Mouse (Mus musculus) kidney, adult 2 months (tissue): ENCODE results near the gene Ccdc6. TPM values are rescaled to one million over a fixed set of nuclear protein-coding genes. Genes with fewer than 3 reads are reported as not detected.
A peak's percentile ranks its signal among the peaks of the same experiment; 100 is the strongest.

Experiments
- DNase-seq: peaks from one replicate; pipeline ENCODE4 v3.0.0; 2021
- H3K27ac ChIP-seq: fragments of 200-500 bp; 2 replicates; pipeline ENCODE4 v1.5.1; 2012; ENCODE audit warnings: low read depth, low read length, control low read depth, inconsistent platforms; ENCODE audit not compliant: insufficient read depth
- H3K27me3 ChIP-seq: fragments of 200-500 bp; replicated peaks from 2 replicates; pipeline ENCODE4 v1.6.1; 2012; ENCODE audit warnings: mild to moderate bottlenecking, moderate library complexity, low read length, inconsistent platforms; ENCODE audit not compliant: control insufficient read depth, insufficient read depth
- H3K36me3 ChIP-seq: fragments of 200-500 bp; 2 replicates; pipeline ENCODE4 v1.6.1; 2012; ENCODE audit warnings: mild to moderate bottlenecking, moderate library complexity, low read length, inconsistent platforms; ENCODE audit not compliant: control insufficient read depth, insufficient read depth
- H3K4me1 ChIP-seq: fragments of 200-500 bp; 2 replicates; pipeline ENCODE4 v1.6.1; 2011; ENCODE audit warnings: low read length; ENCODE audit not compliant: control insufficient read depth, insufficient read depth
- H3K4me3 ChIP-seq: fragments of 200-500 bp; 2 replicates; pipeline ENCODE4 v1.5.1; 2011; ENCODE audit warnings: mild to moderate bottlenecking, low read depth, low read length, control low read depth; ENCODE audit not compliant: insufficient read depth
- CTCF ChIP-seq: fragments of 200-500 bp; conservative IDR thresholded peaks from 2 replicates; pipeline ENCODE4 v1.5.1; 2011; ENCODE audit warnings: low read depth, mild to moderate bottlenecking, control low read depth, low read length, moderate library complexity, mixed read lengths; ENCODE audit not compliant: insufficient read depth, insufficient read length
- POLR2A ChIP-seq: fragments of 200-500 bp; IDR thresholded peaks from one replicate; pipeline ENCODE4 v1.6.1; 2011; ENCODE audit warnings: low read depth, low read length, control low read depth
- WGBS: fragments of 180-500 bp; shearing (Covaris S2); methylation state at CpG from one replicate; pipeline ENCODE4 v1.1.7; 2018; 5-methylcytosine and 5-hydroxymethylcytosine counted together
- polyA plus RNA-seq: library from polyadenylated mRNA; depleted of rRNA; stranded (reverse); fragments of >200 nt; gene quantifications from 2 replicates; pipeline ENCODE4 v1.2.3, GENCODE M21; 2012

Gene Ccdc6
- polyA plus RNA-seq, 1 experiment = 37.0 TPM

- no peak overlapping the region for H3K4me3 ChIP-seq
- DNase-seq = no peak
- H3K27me3 ChIP-seq = no peaks in the 10 kb centered on the region
- WGBS = 80% methylated on average over 6 of the region's 6 CpGs
- no peak for TF ChIP-seq POLR2A
- no peak for TF ChIP-seq CTCF
- no peaks in the 10 kb centered on the region for H3K36me3 ChIP-seq
- no peak overlapping the region for H3K27ac ChIP-seq
- H3K4me1 ChIP-seq = peaks cover 13% of the 10 kb centered on the region
Measured at GRCm38 (mm10) chr10:70063881-70064555, 32.9 kb upstream of the Ccdc6 start.

GRCm38 (mm10) chr10:70065191-70065590 is 31.7 kb upstream of the Ccdc6 start:
- no peaks in the 10 kb centered on the region for H3K36me3 ChIP-seq
- TF ChIP-seq CTCF = no peak
- TF ChIP-seq POLR2A = no peak
- no peak for DNase-seq
- H3K4me1 ChIP-seq = peaks cover 10% of the 10 kb centered on the region
- H3K4me3 ChIP-seq = no peak overlapping the region
- no peak overlapping the region for H3K27ac ChIP-seq
- WGBS = 75% methylated on average over 3 of the region's 3 CpGs
- H3K27me3 ChIP-seq = no peaks in the 10 kb centered on the region

GRCm38 (mm10) chr10:70066497-70067168 is 30.3 kb upstream of the Ccdc6 start:
- Histone ChIP-seq H3K36me3 (no peaks in the 10 kb centered on the region), H3K4me3 (no peak overlapping the region), H3K4me1 (peaks cover 9% of the 10 kb centered on the region), H3K27me3 (no peaks in the 10 kb centered on the region), H3K27ac (no peak overlapping the region)
- 74% methylated on average over 8 of the region's 8 CpGs for WGBS
- TF ChIP-seq CTCF (no peak), POLR2A (no peak)
- DNase-seq = no peak

GRCm38 (mm10) chr10:70067169-70068115 is 29.5 kb upstream of the Ccdc6 start:
- no peaks in the 10 kb centered on the region for H3K36me3 ChIP-seq
- H3K4me1 ChIP-seq = peaks cover 9% of the 10 kb centered on the region
- no peak overlapping the region for H3K4me3 ChIP-seq
- peak; percentile 72 for DNase-seq
- 40% methylated on average over 6 of the region's 6 CpGs for WGBS
- TF ChIP-seq CTCF (no peak), POLR2A (no peak)
- H3K27ac ChIP-seq = no peak overlapping the region
- no peaks in the 10 kb centered on the region for H3K27me3 ChIP-seq

- no peak for TF ChIP-seq CTCF
- H3K36me3 ChIP-seq = no peaks in the 10 kb centered on the region
- no peak overlapping the region for H3K27ac ChIP-seq
- no peaks in the 10 kb centered on the region for H3K27me3 ChIP-seq
- DNase-seq = no peak
- WGBS = 81% methylated on average over 6 of the region's 6 CpGs
- H3K4me3 ChIP-seq = no peak overlapping the region
- peaks cover 9% of the 10 kb centered on the region for H3K4me1 ChIP-seq
Measured at GRCm38 (mm10) chr10:70069321-70069720, 27.6 kb upstream of the Ccdc6 start.

GRCm38 (mm10) chr10:70071334-70071733 is 25.6 kb upstream of the Ccdc6 start:
- no peak overlapping the region for H3K4me3 ChIP-seq
- WGBS = 85% methylated on average over 4 of the region's 4 CpGs
- H3K36me3 ChIP-seq = no peaks in the 10 kb centered on the region
- H3K4me1 ChIP-seq = peaks cover 9% of the 10 kb centered on the region
- no peak for DNase-seq
- TF ChIP-seq POLR2A (no peak), CTCF (no peak)
- no peaks in the 10 kb centered on the region for H3K27me3 ChIP-seq
- no peak overlapping the region for H3K27ac ChIP-seq
